Mouse (Mus musculus) heart, embryonic 13.5 days (tissue): ENCODE data around the gene Gm17555. TPM values are rescaled to one million over a fixed set of nuclear protein-coding genes. Genes with fewer than 3 reads are reported as not detected.
"Not testable (repeated sequence)": the region's sequence is repeated elsewhere in the genome, so short reads cannot be mapped to it uniquely, and the experiment has no call there.

Experiments
- ATAC-seq: fragments of 200-750 bp; cut with Nextera tagmentation; 2 replicates; pipeline ENCODE4 v1.8.0; 2017; ENCODE audit warnings: moderate TSS enrichment; ENCODE audit not compliant: insufficient number of reproducible peaks, low FRiP score, low TSS enrichment; ENCODE audit errors: extremely low read depth
- H3K27ac ChIP-seq: fragments of 300-500 bp; sonication (generic); replicated peaks from 2 replicates; pipeline ENCODE4 v1.5.1; 2015; ENCODE audit warnings: moderate library complexity, mild to moderate bottlenecking, inconsistent platforms
- H3K27me3 ChIP-seq: fragments of 300-500 bp; sonication (generic); replicated peaks from 2 replicates; pipeline ENCODE4 v1.6.1; 2015; ENCODE audit warnings: mild to moderate bottlenecking, inconsistent platforms
- H3K36me3 ChIP-seq: fragments of 300-500 bp; sonication (generic); 2 replicates; pipeline ENCODE4 v1.6.1; 2015; ENCODE audit warnings: mild to moderate bottlenecking, inconsistent platforms
- H3K4me1 ChIP-seq: fragments of 300-500 bp; sonication (generic); 2 replicates; pipeline ENCODE4 v1.6.1; 2015; ENCODE audit warnings: inconsistent platforms
- H3K4me2 ChIP-seq: fragments of 300-500 bp; sonication (generic); 2 replicates; pipeline ENCODE4 v1.6.1; 2015; ENCODE audit warnings: inconsistent platforms, mild to moderate bottlenecking, moderate library complexity
- H3K4me3 ChIP-seq: fragments of 300-500 bp; sonication (generic); 2 replicates; pipeline ENCODE4 v1.5.1; 2015; ENCODE audit warnings: moderate library complexity, mild to moderate bottlenecking, inconsistent platforms
- H3K9ac ChIP-seq: fragments of 300-500 bp; sonication (generic); 2 replicates; pipeline ENCODE4 v1.6.1; 2015; ENCODE audit warnings: inconsistent platforms, mild to moderate bottlenecking, moderate library complexity
- H3K9me3 ChIP-seq: fragments of 300-500 bp; sonication (generic); 2 replicates; pipeline ENCODE4 v1.6.1; 2016; ENCODE audit warnings: inconsistent platforms
- WGBS: fragments of 180-500 bp; shearing (Covaris S2); methylation state at CpG from one replicate; pipeline ENCODE4 v1.1.7; 2015; ENCODE audit warnings: mixed read lengths; 5-methylcytosine and 5-hydroxymethylcytosine counted together
- polyA plus RNA-seq: library from polyadenylated mRNA; unstranded; fragments of >200 nt; fragmentation: Nextera tagmentation; extraction: Ambion mirVana; gene quantifications from 2 replicates; pipeline ENCODE4 v1.2.1, GENCODE M21; 2015

The Gm17555 gene
- polyA plus RNA-seq, result not detected in 2 replicates

DNA sequence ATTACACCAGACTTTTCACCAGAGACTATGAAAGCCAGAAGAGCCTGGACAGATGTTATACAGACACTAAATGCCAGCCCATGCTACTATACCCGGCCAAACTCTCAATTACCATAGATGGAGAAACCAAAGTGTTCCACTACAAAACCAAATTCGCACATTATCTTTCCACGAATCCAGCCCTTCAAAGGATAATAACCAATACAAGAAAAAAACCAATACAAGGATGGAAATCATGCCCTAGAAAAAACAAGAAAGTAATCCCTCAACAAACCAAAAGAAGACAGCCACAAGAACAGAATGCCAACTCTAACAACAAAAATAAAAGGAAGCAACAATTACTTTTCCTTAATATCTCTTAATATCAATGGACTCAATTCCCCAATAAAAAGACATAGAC lies at the start of gene Gm17555:
Gene Gm17555, plus strand, starts transcription at position 301 of the 400 bp plus-strand sequence.
- not testable (repeated sequence) for H3K9me3 ChIP-seq, ATAC-seq, H3K4me2 ChIP-seq, H3K4me1 ChIP-seq, H3K4me3 ChIP-seq, H3K27me3 ChIP-seq, H3K27ac ChIP-seq, H3K9ac ChIP-seq, H3K36me3 ChIP-seq
- 70% methylated on average over 3 of the region's 3 CpGs for WGBS

DNA sequence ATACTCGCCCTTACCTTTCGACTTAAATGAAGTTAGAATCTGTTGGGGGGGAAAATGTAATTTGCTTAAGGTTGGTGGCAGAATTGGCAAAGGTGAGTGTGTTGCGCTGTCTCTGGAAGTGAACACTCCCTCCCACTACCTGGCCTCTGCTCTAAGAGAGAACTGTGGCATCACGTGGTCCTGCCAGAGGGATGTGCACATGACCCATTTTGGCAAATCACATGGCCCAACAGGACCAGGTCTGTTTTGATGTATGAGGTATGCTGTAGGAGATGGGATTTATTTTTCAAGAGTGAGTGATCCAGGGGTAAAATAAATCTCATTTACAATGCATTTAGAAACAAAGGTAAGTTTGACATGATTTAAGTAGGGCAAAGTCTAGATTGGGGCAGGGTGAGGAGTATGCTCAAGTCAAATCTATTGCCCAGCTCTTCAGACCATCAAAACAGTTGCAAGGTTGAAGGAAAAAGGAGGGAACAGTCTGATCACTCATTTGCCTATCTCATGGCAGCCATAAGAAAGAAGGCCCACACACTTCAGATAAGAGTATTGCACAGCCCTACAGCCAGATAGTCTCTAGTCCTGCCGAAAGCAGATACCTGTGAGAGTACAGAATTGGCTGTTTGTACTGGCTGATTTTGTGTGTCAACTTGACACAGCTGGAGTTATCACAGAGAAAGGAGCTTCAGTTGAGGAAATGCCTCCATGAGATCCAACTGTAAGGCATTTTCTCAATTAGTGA lies 49.5 kb upstream of the Gm17555 start:
- H3K9me3 ChIP-seq, result 0 out of 2 replicates have a peak, but pooled peaks cover 2% of the 10 kb centered on the region
- 74% methylated on average over 5 of the region's 5 CpGs for WGBS
- no peaks in the 10 kb centered on the region for H3K27me3 ChIP-seq
- H3K4me1 ChIP-seq, result no peaks in the 10 kb centered on the region
- H3K4me3 ChIP-seq, result no peak overlapping the region
- peak; percentile 37; the same call in 1 of the 2 replicates for ATAC-seq
- peaks cover 41% of the 10 kb centered on the region for H3K36me3 ChIP-seq
- no peak overlapping the region for H3K27ac ChIP-seq
- H3K9ac ChIP-seq, result no peak overlapping the region
- H3K4me2 ChIP-seq, result no peak overlapping the region

- no peaks in the 10 kb centered on the region for H3K9me3 ChIP-seq
- ATAC-seq, result no peak
- no peak overlapping the region for H3K4me2 ChIP-seq
- no peak overlapping the region for H3K4me3 ChIP-seq
- H3K36me3 ChIP-seq, result peaks cover 32% of the 10 kb centered on the region
- no peaks in the 10 kb centered on the region for H3K27me3 ChIP-seq
- no peaks in the 10 kb centered on the region for H3K4me1 ChIP-seq
- no peak overlapping the region for H3K9ac ChIP-seq
- no peak overlapping the region for H3K27ac ChIP-seq
Measured at GRCm38 (mm10) chr2:126166335-126166734, 48.6 kb upstream of the Gm17555 start.

- ATAC-seq, result no peak
- H3K36me3 ChIP-seq, result peaks cover 25% of the 10 kb centered on the region
- WGBS, result 83% methylated on average over 8 of the region's 8 CpGs
- H3K9ac ChIP-seq, result no peak overlapping the region
- no peaks in the 10 kb centered on the region for H3K27me3 ChIP-seq
- no peaks in the 10 kb centered on the region for H3K9me3 ChIP-seq
- H3K27ac ChIP-seq, result no peak overlapping the region
- H3K4me1 ChIP-seq, result no peaks in the 10 kb centered on the region
- no peak overlapping the region for H3K4me2 ChIP-seq
- H3K4me3 ChIP-seq, result no peak overlapping the region
Measured at GRCm38 (mm10) chr2:126166848-126167617, 47.9 kb upstream of the Gm17555 start.

- WGBS, result 92% methylated on average over 1 of the region's 1 CpGs
Measured at GRCm38 (mm10) chr2:126171427-126171826, 43.5 kb upstream of the Gm17555 start.

GRCm38 (mm10) chr2:126191306-126191705 lies 23.6 kb upstream of the Gm17555 start:
- Histone ChIP-seq H3K27ac (no peak overlapping the region), H3K36me3 (no peaks in the 10 kb centered on the region), H3K4me1 (no peaks in the 10 kb centered on the region), H3K27me3 (no peaks in the 10 kb centered on the region), H3K4me2 (no peak overlapping the region), H3K9ac (no peak overlapping the region), H3K9me3 (no peaks in the 10 kb centered on the region), H3K4me3 (no peak overlapping the region)
- WGBS, result 65% methylated on average over 4 of the region's 4 CpGs
- no peak for ATAC-seq

More at GRCm38 (mm10) chr2:126171427-126171826, 43.5 kb upstream of the Gm17555 start:
- no peaks in the 10 kb centered on the region for H3K9me3 ChIP-seq
- no peaks in the 10 kb centered on the region for H3K4me1 ChIP-seq
- H3K4me3 ChIP-seq, result no peak overlapping the region
- no peak overlapping the region for H3K9ac ChIP-seq
- H3K27me3 ChIP-seq, result no peaks in the 10 kb centered on the region
- H3K27ac ChIP-seq, result no peak overlapping the region
- no peak overlapping the region for H3K4me2 ChIP-seq
- no peak for ATAC-seq
- no peaks in the 10 kb centered on the region for H3K36me3 ChIP-seq

DNA sequence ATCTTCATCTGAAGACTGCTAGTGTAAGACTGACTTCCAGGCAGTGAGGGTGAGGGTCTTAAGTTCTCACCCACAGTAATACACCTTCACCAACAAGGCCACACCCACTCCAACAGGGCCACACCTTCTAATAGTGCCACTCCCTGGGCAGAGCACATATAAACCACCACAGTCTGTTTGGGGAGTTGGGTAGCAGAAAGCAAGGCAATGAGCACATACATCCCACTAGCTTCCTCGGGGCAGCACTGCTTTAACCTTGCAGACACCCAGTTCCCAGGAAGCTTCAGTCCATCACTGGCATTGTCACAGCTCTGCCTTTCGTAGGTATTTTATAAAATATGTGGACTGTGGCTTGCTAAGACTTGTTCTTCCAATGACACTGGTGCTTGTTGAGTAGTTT lies 22.8 kb upstream of the Gm17555 start:
- Histone ChIP-seq H3K27ac (no peak overlapping the region), H3K9me3 (no peaks in the 10 kb centered on the region), H3K4me2 (no peak overlapping the region), H3K9ac (no peak overlapping the region), H3K36me3 (no peaks in the 10 kb centered on the region), H3K27me3 (no peaks in the 10 kb centered on the region), H3K4me3 (no peak overlapping the region), H3K4me1 (no peaks in the 10 kb centered on the region)
- WGBS, result 76% methylated on average over 2 of the region's 2 CpGs
- no peak for ATAC-seq

- no peak overlapping the region for H3K4me3 ChIP-seq
- H3K36me3 ChIP-seq, result no peaks in the 10 kb centered on the region
- no peak overlapping the region for H3K27ac ChIP-seq
- no peak overlapping the region for H3K9ac ChIP-seq
- ATAC-seq, result no peak
- no peaks in the 10 kb centered on the region for H3K27me3 ChIP-seq
- no peaks in the 10 kb centered on the region for H3K4me1 ChIP-seq
- 78% methylated on average over 12 of the region's 12 CpGs for WGBS
- no peak overlapping the region for H3K4me2 ChIP-seq
- no peaks in the 10 kb centered on the region for H3K9me3 ChIP-seq
Measured at GRCm38 (mm10) chr2:126195631-126196356, 19.1 kb upstream of the Gm17555 start.

DNA sequence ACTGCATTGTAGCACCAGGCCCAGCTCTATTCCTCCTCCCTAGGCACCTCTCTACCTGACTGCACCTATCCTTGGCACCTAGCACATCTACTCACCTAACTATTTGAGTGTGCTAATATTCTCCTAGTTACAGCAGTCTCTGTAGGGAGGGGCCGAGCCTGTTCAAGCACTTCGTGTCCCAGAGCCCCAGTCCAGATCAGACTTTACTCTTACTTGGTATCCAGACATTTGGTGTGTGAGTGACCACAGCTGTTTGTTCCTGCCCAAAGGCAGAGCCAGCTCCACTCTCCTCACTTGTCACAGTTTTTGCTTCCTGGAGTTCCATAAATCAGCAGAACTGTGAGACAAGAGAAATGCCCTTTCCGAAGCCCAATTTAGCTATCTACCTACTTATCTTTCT lies 15.9 kb upstream of the Gm17555 start:
- WGBS, result 72% methylated on average over 3 of the region's 3 CpGs
- Histone ChIP-seq H3K4me3 (no peak overlapping the region), H3K4me1 (no peaks in the 10 kb centered on the region)

GRCm38 (mm10) chr2:126211011-126211680 lies 3.8 kb upstream of the Gm17555 start:
- no peaks in the 10 kb centered on the region for H3K9me3 ChIP-seq
- no peaks in the 10 kb centered on the region for H3K27me3 ChIP-seq
- no peak overlapping the region for H3K4me3 ChIP-seq
- H3K9ac ChIP-seq, result no peak overlapping the region
- no peaks in the 10 kb centered on the region for H3K36me3 ChIP-seq
- WGBS, result 56% methylated on average over 6 of the region's 6 CpGs
- H3K27ac ChIP-seq, result no peak overlapping the region
- H3K4me2 ChIP-seq, result no peak overlapping the region
- no peaks in the 10 kb centered on the region for H3K4me1 ChIP-seq
- ATAC-seq, result no peak

More for the DNA sequence above, 15.9 kb upstream of the Gm17555 start:
- no peak for ATAC-seq
- Histone ChIP-seq H3K36me3 (no peaks in the 10 kb centered on the region), H3K9ac (no peak overlapping the region), H3K9me3 (no peaks in the 10 kb centered on the region), H3K27me3 (no peaks in the 10 kb centered on the region), H3K4me2 (no peak overlapping the region), H3K27ac (no peak overlapping the region)

DNA sequence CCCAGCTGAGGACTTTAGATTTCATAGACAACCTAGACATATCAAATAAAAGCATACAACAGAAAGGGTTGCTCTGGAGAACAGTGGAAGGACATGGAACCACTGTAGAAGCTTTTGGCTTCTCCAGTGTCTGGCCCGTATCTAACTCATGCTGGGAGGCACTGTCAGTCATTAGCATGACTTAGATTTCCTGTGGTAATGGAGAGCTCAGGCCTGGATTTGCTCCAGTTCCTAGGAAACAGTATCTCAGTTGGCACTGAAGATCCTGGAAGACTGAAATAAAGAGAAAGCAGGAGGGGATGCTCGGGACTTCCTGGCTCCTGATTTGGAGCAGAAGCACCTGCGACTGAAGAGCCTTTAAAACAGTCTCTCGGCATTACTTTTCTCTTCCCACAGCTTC lies 12.7 kb downstream of the Gm17555 start:
- WGBS, result 65% methylated on average over 4 of the region's 4 CpGs
- no peak for ATAC-seq
- H3K4me3 ChIP-seq, result no peak overlapping the region
- no peak overlapping the region for H3K9ac ChIP-seq
- no peak overlapping the region for H3K4me2 ChIP-seq
- H3K27ac ChIP-seq, result no peak overlapping the region
- H3K4me1 ChIP-seq, result no peaks in the 10 kb centered on the region
- H3K9me3 ChIP-seq, result no peaks in the 10 kb centered on the region; the same call in 1 of the 2 replicates
- H3K27me3 ChIP-seq, result no peaks in the 10 kb centered on the region
- H3K36me3 ChIP-seq, result no peaks in the 10 kb centered on the region
